ENCODE assay signal across 9 mouse cellular contexts in genomic region chr2:166031120-166031929, GRCm38 (mm10). TPM values are rescaled to one million over a fixed set of nuclear protein-coding genes. Genes with fewer than 3 reads are reported as not detected.
A peak's percentile ranks its signal among the peaks of the same experiment; 100 is the strongest.
DNase-seq lines count a peak whose midpoint lies in the region; ATAC-seq and TF ChIP-seq lines count a peak whose summit lies in the region.
"Had no signal": no experiment of that assay in that cellular context is flagged by ENCODE, and none has a peak within 500 bp of the region (broad histone marks: within the 10 kb centered on the region; RNA-seq: fewer than 3 reads in every experiment).

No protein-coding gene starts in this region.

- H3ac ChIP-seq in C2C12 (ENCODE audit: control insufficient read depth, insufficient read length, low read depth) = peak overlapping the region; percentile 50

- peaks cover 19% of the 10 kb centered on the region for H3K4me1 ChIP-seq in forebrain, embryonic 14.5 days (ENCODE audit: control insufficient read depth, insufficient read depth, low read length)
- peaks cover 35% of the 10 kb centered on the region for H3K4me1 ChIP-seq in hindbrain, embryonic 10.5 days (replicated peaks)
- H3K4me1 ChIP-seq in limb, embryonic 10.5 days = peaks cover 49% of the 10 kb centered on the region
- peaks cover 42% of the 10 kb centered on the region for H3K4me1 ChIP-seq in midbrain, embryonic 10.5 days

- 32% methylated on average over 7 of the region's 7 CpGs for WGBS in forebrain, embryonic 14.5 days
- 38% methylated on average over 7 of the region's 7 CpGs for WGBS in hindbrain, embryonic 10.5 days
- 22% methylated on average over 7 of the region's 7 CpGs for WGBS in limb, embryonic 10.5 days
- WGBS in midbrain, embryonic 10.5 days = 41% methylated on average over 7 of the region's 7 CpGs

- H3K79me3 ChIP-seq in C2C12 (ENCODE audit: low read depth) = peaks cover 22% of the 10 kb centered on the region

- no peaks in the 10 kb centered on the region for H3K36me3 ChIP-seq in C2C12 (ENCODE audit: control insufficient read depth, insufficient read depth)
- H3K36me3 ChIP-seq in forebrain, embryonic 14.5 days (ENCODE audit: control insufficient read depth, insufficient read depth, low read length) = no peaks in the 10 kb centered on the region
- peaks cover 5% of the 10 kb centered on the region; the same call in 1 of the 2 replicates for H3K36me3 ChIP-seq in hindbrain, embryonic 10.5 days
- peaks cover 5% of the 10 kb centered on the region; the same call in 1 of the 2 replicates for H3K36me3 ChIP-seq in limb, embryonic 10.5 days
- H3K36me3 ChIP-seq in midbrain, embryonic 10.5 days = peaks cover 8% of the 10 kb centered on the region
- H3K36me3 ChIP-seq in splenic B cell, adult 2 months (ENCODE audit: control insufficient read depth, insufficient read depth, low read length, poor library complexity, severe bottlenecking) = peaks cover 6% of the 10 kb centered on the region; the same call in 1 of the 2 replicates

- no peak for TF ChIP-seq CTCF in C2C12 (IDR thresholded peaks at IDR 0.05; ENCODE audit: control insufficient read depth, insufficient read depth, insufficient read length)

- peak overlapping the region; percentile 3; the same call in 1 of the 2 replicates for H3K4me2 ChIP-seq in forebrain, embryonic 14.5 days (ENCODE audit: low read length)

- H3K27me3 ChIP-seq in C2C12 (ENCODE audit: control insufficient read depth, insufficient read depth, insufficient read length) = no peaks in the 10 kb centered on the region
- no peaks in the 10 kb centered on the region for H3K27me3 ChIP-seq in forebrain, embryonic 14.5 days (replicated peaks; ENCODE audit: control insufficient read depth, insufficient read depth, low read length)
- H3K27me3 ChIP-seq in hindbrain, embryonic 10.5 days (ENCODE audit: insufficient read depth, poor library complexity, severe bottlenecking) = no peaks in the 10 kb centered on the region
- H3K27me3 ChIP-seq in limb, embryonic 10.5 days (ENCODE audit: low read depth, poor library complexity, severe bottlenecking) = no peaks in the 10 kb centered on the region
- no peaks in the 10 kb centered on the region for H3K27me3 ChIP-seq in midbrain, embryonic 10.5 days (ENCODE audit: low read depth, poor library complexity, severe bottlenecking)
- no peaks in the 10 kb centered on the region for H3K27me3 ChIP-seq in splenic B cell, adult 2 months (ENCODE audit: control insufficient read depth, insufficient read depth, low read length, poor library complexity, severe bottlenecking)

- H3K4me3 ChIP-seq in C2C12 (ENCODE audit: insufficient read depth, poor library complexity, severe bottlenecking) = no peak overlapping the region
- no peak overlapping the region for H3K4me3 ChIP-seq in forebrain, embryonic 14.5 days (ENCODE audit: low read depth, low read length)
- peak overlapping the region; percentile 33 for H3K4me3 ChIP-seq in hindbrain, embryonic 10.5 days
- peak overlapping the region; percentile 36 for H3K4me3 ChIP-seq in limb, embryonic 10.5 days
- peak overlapping the region; percentile 36 for H3K4me3 ChIP-seq in midbrain, embryonic 10.5 days
- H3K4me3 ChIP-seq: erythroblast, embryonic 14.5 days had no signal

- peak overlapping the region; percentile 22; the same call in 1 of the 2 replicates for H3K9ac ChIP-seq in forebrain, embryonic 14.5 days (ENCODE audit: low read length)

- peaks cover 79% of the 10 kb centered on the region for H3K79me2 ChIP-seq in C2C12 (ENCODE audit: control insufficient read depth, insufficient read depth)

- H3K27ac ChIP-seq in forebrain, embryonic 14.5 days (ENCODE audit: low read depth, low read length) = no peak overlapping the region
- H3K27ac ChIP-seq in hindbrain, embryonic 10.5 days = peak overlapping the region; percentile 79
- H3K27ac ChIP-seq in limb, embryonic 10.5 days = peak overlapping the region; percentile 71
- H3K27ac ChIP-seq in midbrain, embryonic 10.5 days (replicated peaks) = peak overlapping the region; percentile 80

- ATAC-seq in forebrain, embryonic 14.5 days = peak; percentile 50

- peak; percentile 83 for DNase-seq in adrenal gland, adult 2 months
- DNase-seq in forebrain, embryonic 14.5 days (ENCODE audit: low spot score) = peak; percentile 50
- peak; percentile 64 for DNase-seq in hindbrain, embryonic 10.5 days (ENCODE audit: low spot score)
- peak; percentile 72 for DNase-seq in limb, embryonic 10.5 days (ENCODE audit: low spot score)
- DNase-seq in midbrain, embryonic 10.5 days (ENCODE audit: low spot score) = peak; percentile 52
- DNase-seq in splenic B cell, adult 2 months (ENCODE audit: low read depth, low spot score) = peak; percentile 60
- no peak for DNase-seq in frontal cortex, postnatal 25 days (ENCODE audit: low spot score in 2 of 2)

- H3K9me3 ChIP-seq in forebrain, embryonic 14.5 days (replicated peaks; ENCODE audit: control insufficient read depth, low read length) = no peaks in the 10 kb centered on the region
- no peaks in the 10 kb centered on the region for H3K9me3 ChIP-seq in hindbrain, embryonic 10.5 days
- no peaks in the 10 kb centered on the region for H3K9me3 ChIP-seq in limb, embryonic 10.5 days (replicated peaks)
- H3K9me3 ChIP-seq in midbrain, embryonic 10.5 days (replicated peaks) = no peaks in the 10 kb centered on the region

TF ChIP-seq in C2C12, 6 proteins besides CTCF, POLR2A, EP300 and RAD21:
- TF ChIP-seq USF1 (IDR thresholded peaks at IDR 0.05; ENCODE audit: low read depth) (no peak), MYOD1 (IDR thresholded peaks at IDR 0.05; ENCODE audit: control insufficient read depth, insufficient read length, low read depth) (no peak), FOSL1 (IDR thresholded peaks at IDR 0.05; ENCODE audit: insufficient read depth, low read length, poor library complexity, severe bottlenecking) (no peak), CEBPB (IDR thresholded peaks at IDR 0.05; ENCODE audit: low read depth) (no peak), MAX (IDR thresholded peaks at IDR 0.05) (no peak), MYOG (IDR thresholded peaks at IDR 0.05; ENCODE audit: control insufficient read depth, extremely low read depth, insufficient read length) (no peak)

RNA-seq across cellular contexts. Expression of gene Ncoa3, which starts 38.9 kb away (rescaled TPM):
- 5.6 TPM for polyA plus RNA-seq in C2C12 (2012; fragmentation: generic; extraction: Trizol)
- 10 to 100 TPM; 28.5 to 29.8 TPM for total RNA-seq in adrenal gland, adult 2 months (2021)
- 26.2 and 27.9 TPM in 2 replicates for polyA plus RNA-seq in adrenal gland, adult 2 months (2012; rRNA removed)
- 9.3 and 12.8 TPM in 2 replicates for polyA plus RNA-seq in forebrain, embryonic 14.5 days (2014; fragmentation: Nextera tagmentation; extraction: Ambion mirVana)
- 14.6 and 16.6 TPM in 2 replicates for polyA plus RNA-seq in hindbrain, embryonic 10.5 days (2016; fragmentation: Nextera tagmentation; extraction: Ambion mirVana)
- 15.5 and 15.7 TPM in 2 replicates for polyA plus RNA-seq in limb, embryonic 10.5 days (2016; fragmentation: Nextera tagmentation; extraction: Ambion mirVana)
- 15.2 and 15.9 TPM in 2 replicates for polyA plus RNA-seq in midbrain, embryonic 10.5 days (2016; fragmentation: Nextera tagmentation; extraction: Ambion mirVana)

Comparison
In these comparisons a context has a peak if more than half of its experiments do, and no peak if none do; other contexts are left out.
1. H3K4me3 ChIP-seq: peak in hindbrain, embryonic 10.5 days (single experiment), limb, embryonic 10.5 days (single experiment) and midbrain, embryonic 10.5 days (single experiment); none in C2C12 (single experiment) and forebrain, embryonic 14.5 days (single experiment).
2. DNase-seq: peak in adrenal gland, adult 2 months (single experiment), forebrain, embryonic 14.5 days (single experiment), hindbrain, embryonic 10.5 days (single experiment), limb, embryonic 10.5 days (single experiment), midbrain, embryonic 10.5 days (single experiment) and splenic B cell, adult 2 months (single experiment); none in frontal cortex, postnatal 25 days (0 of 2).